Mouse (Mus musculus) retina, embryonic 14.5 days (tissue): ENCODE results near the gene Mef2a.
"Not testable (repeated sequence)": the region's sequence is repeated elsewhere in the genome, so short reads cannot be mapped to it uniquely, and the experiment has no call there.

Experiments
- DNase-seq: peaks from one replicate; pipeline ENCODE4 v3.0.0-alpha.2; 2015; ENCODE audit warnings: low spot score

The Mef2a gene

DNA sequence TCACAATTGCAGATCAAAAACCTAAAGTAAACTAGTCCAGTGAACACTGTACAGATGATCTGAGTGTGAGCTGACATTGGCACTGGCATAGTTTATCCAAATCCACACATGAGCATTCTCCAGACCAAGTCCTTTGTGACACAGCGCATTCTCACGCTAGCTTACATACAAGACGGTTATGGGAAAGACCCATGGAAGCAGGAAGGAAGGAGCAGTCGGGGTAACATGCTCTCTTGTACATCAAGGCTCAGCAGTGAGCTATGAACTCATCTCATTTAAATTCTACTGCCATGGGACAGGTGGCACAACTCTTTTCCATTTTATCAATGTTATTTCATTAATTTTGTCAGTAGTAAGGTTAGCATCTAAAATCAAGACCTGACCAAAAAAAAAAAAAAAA is 3.0 kb downstream of the Mef2a start:
- DNase-seq: no peak

DNA sequence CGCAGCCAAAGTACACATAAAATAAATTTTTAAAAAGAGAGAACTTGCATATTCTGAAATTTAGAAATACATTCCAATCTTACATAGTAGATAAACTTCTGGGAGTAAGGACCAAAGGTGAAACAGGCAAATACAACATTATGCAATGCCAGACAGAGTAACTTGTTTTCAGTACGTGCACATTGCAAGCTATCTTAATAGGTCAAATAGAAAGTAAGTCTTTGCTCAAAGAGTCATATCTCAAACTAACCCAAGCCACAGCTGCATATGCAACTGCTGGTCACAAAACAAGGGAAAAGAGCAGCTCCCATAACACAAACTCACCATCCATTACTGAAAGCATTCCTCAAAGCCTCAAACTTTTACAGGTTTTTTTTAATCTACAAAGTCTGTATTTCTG is 4.3 kb downstream of the Mef2a start:
- no peak for DNase-seq

DNA sequence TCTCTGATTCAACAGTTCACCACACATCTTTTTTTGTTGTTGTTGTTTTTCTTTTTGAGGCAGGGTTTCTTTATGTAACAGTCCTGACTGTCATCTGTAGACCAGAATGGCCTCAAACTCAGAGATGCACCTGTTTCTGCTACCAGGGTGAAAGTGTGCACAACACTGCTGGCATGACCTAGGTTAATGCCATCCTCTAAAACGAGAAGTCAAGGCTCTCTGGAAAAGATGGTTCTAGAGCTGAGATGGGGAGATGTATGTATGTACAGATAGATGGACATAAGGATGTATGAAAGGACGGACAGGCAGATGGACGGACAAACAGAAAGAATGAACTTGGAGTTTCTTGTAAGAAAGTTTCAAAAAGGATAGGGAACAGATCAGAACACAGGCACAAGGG is 12.1 kb downstream of the Mef2a start:
- no peak for DNase-seq

DNA sequence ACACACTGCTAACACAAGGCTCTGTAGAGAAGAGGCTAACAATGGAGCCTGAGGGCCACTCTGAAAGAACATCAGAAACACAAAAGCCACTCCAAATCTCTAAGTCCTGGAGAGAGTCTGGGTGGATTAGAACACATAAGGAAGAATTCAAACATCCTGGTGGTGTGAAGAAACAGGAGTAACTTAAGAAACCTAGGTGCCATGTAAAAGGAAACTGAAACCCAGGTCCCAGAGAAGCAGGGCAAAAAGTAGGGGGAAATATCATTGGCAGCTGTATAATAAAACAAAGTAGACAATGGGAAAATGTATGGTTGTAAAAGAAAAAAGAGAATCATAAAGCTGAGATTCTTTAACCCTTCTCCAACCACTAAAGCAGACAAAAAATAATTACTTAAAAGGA is 12.8 kb downstream of the Mef2a start:
- no peak for DNase-seq

DNA sequence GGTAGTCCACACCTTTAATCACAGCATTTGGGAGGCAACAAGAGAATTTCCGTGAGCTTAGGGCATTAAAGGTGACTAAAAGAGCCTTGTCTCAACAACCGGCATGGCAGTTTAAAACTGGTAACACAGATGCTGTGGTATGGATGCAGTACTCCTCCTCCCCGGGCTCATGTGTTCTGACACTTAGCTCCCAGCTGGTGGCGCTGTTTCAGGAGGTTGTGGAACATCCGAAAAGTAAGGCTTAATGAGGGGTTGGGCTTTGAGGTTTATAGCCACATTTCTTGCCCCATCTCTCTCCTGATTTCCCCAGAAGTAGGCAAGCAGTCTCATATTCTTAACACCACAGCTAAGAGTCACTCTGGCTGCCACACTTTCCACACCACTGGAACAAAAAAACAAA is 16.8 kb downstream of the Mef2a start:
- DNase-seq: no peak

DNA sequence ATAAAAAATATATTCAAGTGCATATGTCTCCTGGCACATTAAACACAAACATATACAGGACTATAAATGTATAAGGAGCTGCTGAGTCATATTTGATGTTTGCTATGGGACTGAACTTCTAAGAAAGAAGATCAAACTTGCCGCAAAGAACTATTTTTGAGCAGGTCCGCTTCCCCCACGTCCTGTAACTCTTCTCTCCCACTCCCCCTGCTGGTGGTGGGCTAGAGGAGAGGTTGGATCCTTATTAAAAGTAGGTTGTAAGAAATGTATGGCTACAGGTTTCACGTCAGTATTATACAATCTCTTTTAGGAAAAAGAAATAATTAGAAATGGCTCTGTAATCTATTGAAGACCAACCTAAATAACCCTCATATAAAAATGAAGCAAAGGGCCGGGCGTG is 19.0 kb downstream of the Mef2a start:
- DNase-seq: no peak

DNA sequence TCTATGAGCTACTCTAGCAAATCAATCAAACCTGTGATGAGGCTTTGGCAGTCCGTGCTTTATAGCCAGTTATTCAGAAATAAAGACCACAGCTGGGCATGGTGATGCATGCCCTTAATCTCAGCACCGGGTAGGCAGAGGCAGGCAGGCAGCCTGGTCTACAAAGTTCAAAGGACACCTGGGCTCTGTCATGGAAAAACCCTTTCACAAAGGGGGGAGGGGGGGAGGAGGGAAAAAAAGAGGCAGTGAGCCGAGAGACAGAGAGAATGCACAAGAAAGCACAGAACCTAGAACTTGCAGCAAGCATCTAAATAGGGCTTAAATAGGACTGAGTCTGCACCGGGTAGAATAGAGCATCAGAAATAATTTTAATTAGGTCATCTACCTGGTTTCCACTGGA is 19.7 kb downstream of the Mef2a start:
- no peak for DNase-seq

DNA sequence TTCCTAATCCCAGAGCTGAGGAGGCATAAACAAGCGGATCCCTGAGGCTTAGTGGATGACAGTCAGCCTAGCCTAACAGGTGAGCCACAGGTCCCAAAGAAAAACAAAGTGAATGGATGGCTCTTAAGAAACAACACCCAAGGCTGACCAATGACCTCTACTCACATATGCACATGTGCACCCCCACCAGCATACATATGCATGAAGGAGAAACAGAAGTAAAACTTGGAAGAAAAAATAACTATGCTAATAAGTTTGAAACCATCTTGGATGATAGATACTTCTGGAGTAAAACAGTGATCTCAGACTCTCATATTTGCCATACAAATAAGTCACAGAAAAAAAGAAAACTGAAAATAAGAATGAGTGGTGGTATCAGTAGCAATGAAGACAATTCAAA is 28.2 kb downstream of the Mef2a start:
- no peak for DNase-seq

DNA sequence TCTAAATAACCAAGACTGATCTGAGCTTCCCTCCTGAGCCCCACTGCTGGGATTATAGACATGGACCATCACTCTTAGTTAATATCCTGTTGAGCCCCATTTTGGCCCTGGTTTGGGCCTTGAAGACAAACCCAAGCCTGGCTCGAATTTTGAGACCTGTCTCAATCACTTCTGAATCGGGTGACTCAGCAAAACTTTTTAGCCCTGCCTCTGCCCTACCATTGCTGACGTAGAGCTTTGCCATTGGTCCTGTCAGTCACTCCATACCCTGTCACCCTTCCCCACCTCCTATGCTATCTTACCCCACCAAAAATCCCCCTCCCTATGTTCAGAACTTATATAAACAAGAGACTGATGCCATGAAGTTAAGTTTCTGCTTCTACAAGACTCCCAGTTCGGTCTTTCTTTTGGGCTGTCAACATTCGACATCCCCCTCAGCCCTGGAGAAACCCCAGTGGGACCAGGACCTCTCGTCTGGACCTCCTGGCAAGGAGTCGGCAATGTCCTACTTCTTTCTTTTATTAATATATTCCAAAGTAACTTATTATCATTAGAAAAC is 30.5 kb downstream of the Mef2a start:
- no peak for DNase-seq

DNA sequence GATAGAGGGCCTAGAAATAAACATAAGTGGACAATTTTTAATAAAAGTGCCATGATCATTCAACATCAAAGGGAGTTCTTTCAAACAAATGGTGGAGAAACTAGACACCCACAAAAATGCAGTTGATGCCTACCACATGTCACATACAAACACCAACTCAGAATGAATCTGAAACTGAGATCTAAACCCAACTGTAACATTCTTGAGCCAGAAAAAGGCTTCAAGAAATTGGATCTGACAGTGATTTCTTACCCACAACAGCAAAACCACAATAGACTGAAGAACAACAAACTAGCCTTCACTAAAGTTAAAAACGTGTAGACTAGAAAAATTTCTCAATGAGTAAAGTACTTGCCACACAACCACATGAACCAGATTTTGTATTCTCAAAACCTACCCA is 52.3 kb downstream of the Mef2a start:
- DNase-seq: no peak

DNA sequence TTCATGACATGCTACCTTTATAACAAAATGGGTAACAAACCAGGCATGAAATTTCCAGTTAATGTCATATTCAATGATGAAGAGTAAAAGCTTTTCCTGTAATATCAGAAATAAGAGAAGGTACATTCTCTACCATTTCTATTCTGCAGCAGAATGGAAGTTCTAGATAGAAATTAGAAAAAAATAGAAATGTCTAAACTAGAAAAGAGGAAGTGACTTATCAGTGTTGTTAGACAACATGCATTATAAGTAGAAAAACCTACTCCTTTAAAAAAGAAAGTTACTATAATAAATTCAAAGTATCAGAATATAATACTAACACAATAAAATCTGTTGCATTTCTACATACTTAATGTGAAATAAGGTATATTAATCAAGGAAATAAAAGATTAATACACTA is 54.0 kb downstream of the Mef2a start:
- DNase-seq: no peak

DNA sequence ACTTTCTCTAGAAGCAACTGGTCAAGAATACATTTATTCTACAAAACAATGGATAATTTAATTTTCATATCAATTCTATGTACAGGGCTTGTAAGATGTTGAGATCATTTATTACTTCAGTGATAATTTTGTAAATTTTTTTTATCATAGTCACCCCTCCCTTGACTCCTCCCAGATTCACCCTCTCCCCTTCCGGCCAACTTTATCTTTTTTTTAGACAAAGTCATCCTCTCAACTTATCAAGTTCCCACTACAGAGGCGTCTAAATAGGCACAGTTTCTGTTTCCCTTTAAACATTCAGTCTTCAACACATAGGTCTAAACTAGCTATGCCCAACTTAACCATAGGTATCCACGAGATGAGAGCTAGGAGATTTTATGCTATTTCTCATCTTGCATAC is 59.5 kb downstream of the Mef2a start:
- no peak for DNase-seq

DNA sequence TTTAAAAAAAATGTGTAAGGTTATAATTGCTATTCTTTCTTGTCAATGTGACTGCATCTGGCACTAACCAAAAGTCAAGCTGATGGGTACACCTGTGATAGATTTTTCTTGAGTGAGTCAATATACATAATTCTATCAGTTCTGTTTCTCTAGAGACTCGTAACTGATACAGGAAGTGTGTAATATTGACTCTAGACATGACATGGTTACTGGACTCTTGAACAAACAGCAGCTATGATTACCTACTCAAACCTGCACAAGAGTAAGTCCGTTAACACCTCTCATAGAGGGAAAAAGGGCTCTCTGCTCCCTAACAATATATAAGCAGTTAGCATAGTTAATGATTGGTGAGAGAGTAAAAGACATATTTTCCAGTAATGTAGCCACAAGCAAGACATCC is 62.5 kb downstream of the Mef2a start:
- DNase-seq: no peak

DNA sequence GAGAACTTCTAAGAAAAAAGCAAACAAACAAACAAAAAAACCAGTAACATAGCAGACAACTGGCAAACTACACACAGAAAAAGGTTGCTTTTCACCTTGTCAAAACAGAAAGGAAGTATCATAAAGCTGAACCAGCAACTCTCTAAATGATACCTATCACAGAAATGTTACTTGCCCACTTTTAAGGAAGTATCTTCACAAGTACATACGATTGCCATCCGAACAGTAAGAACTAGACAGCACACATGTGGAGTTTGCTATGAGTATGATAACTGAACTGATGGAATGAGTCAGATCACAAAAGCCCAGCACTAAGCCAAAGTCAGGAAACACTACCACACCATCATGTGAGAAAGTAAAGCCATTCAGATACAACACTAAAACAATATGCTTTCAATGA is 64.6 kb downstream of the Mef2a start:
- DNase-seq: no peak

DNA sequence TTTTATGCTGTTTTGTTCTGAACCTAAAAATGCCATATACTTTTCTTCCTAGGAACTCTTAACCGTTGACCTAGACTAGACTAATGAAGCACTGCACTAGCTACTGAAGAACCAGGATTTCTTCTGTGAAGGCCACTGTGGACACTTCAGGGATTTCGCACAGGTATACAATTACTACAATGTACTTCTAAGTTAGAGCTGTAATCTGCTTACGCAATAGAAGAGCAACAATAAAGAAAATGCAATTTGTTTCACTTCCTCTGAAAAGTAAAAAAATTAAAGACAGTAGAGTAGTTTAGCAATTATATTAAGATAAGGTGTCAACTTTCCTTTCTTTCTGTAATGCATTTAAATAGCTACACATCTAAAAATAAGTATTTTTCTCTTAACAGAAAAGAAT is 65.6 kb downstream of the Mef2a start:
- DNase-seq: no peak

DNA sequence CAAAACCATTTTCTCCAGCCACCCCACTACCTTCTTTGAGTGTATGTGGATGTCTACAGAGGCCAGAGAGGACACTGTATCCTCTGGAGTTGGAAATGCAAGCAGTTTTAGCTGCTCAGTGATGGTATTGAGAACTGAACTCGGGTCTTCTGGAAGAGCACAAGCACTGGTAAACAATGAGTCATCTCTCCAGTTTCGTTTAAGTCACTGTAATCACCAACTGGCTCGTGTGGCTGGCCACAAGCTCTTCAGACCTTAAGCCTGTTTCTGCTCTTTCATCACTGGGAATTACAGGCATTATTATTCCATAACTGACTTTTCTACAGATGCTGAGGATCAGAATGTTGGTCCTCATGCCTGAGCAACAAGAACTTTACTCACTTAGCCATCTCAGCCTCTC is 67.7 kb downstream of the Mef2a start:
- no peak for DNase-seq

DNA sequence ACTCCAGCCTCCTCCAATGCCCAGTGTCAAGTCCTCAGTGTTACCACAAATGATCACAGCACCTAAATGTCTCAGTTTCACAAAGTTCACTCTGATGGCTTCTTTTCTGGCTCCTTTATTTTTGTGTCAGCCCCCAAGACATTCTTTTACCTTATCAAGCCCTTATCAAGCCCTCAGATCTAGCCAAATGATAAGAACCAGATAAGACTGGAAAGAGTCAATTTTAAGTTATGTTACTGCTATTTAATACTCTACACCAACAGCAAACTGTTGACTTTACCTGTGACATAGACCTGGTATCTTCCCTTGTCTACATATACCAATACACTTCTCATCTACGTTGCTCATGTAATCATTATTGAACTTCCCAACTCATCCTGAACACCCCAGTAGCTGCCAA is 76.2 kb downstream of the Mef2a start:
- DNase-seq: no peak

DNA sequence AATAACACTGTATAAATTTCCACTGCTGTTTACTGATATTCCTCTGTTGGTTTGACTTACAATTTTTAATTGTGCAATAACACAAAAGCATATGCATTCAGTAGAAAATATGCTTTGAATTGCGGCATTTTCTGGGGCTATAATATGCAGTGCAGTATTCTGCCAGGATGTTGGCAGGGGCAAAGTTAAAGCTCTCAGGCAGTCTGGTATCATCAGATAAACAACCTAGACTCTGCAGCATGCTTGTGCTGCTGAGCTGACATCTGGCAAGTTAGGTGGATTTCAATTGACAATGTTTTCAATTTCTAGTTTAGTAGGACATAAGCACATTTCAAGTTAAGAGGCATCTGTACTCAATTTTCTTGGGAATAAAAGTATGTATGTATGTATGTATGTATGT is 81.3 kb downstream of the Mef2a start:
- DNase-seq: no peak

DNA sequence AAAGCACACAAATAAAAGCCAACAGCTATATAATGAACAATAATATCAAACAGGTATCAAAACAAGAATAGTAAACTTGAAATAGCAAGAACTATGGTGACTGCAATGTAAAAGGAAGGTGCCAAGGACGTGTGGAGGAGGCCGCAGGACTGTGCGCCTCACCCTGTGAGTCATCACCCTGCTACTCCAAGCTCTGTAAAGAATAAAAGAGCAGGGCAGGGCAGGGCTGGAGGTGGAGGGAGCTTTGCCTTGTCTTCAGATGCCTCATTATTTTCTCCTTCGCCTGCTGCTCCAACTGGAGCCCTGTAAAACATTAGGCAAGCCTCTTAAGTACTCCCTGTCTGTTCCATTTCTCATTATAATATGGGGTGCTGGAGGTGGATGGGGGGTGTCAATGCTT is 85.2 kb downstream of the Mef2a start:
- no peak for DNase-seq

DNA sequence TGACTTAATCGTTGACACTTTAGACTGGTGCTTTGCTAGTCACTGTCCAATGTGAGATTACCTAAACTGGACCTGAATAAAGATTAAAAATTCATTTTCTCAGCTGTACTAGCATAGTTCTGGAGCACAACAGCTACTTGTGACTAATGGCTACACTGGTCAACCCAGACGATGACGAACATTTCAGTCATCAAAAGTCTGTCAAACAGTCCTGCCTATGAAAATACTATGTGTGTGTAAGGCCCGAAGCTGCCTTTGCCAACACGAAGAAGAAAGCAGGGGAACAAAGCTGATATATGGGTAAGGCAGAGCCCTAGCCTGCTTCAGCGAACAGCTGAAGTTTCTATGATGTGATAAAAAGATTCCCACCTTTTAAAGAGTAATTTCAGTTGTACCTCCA is 89.1 kb downstream of the Mef2a start:
- no peak for DNase-seq

DNA sequence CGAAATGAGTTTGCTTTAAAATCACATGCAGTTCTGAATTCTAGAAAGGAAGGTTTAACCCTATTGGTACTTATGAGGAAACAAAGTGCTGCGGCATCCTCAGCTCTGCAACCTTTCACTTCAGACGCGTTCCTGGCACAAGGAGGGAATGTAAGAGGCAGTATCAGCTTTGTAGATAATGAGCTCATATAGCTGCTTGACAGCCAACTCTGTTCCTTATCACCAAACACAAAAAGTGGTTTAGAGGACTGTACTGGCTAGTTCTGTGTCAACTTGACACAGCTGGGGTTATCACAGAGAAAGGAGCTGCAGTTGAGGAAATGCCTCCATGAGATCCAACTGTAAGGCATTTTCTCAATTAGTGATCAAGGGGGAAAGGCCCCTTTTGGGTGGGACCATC is 102.2 kb downstream of the Mef2a start:
- not testable (repeated sequence) for DNase-seq

DNA sequence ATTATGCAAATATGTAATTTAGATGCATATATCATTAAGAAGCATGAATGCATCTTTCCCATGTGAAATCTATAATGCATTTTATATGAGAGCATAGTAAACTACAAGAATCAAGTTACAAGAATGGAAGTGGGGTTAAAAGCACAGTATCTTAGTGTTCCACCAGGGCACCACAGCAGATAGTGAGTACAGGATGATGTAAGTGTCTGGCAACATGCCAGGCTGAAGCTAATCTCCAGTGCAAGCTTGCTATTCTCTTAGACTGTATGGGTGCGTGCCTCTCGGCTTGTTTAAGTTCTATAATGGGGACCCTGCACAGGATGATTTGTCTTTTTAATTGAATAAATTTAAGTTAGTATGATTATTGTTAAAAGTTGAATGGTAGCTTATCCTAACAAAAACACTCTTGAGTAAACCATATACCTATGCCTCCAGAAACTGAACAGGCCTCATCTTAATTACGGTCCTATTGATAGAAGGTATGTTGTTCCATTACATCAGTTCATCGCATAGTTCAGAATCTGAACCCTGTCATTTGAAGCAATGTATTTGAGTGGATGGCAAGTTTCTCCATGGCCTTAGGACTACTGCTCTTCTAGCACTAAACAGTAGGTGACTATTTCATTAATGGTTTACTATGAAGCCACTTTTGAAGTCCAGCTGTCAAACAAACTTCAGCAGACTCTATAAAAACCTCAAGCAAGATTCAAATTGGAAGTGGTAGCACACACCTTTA is 112.7 kb downstream of the Mef2a start:
- peak; percentile 44 for DNase-seq

DNA sequence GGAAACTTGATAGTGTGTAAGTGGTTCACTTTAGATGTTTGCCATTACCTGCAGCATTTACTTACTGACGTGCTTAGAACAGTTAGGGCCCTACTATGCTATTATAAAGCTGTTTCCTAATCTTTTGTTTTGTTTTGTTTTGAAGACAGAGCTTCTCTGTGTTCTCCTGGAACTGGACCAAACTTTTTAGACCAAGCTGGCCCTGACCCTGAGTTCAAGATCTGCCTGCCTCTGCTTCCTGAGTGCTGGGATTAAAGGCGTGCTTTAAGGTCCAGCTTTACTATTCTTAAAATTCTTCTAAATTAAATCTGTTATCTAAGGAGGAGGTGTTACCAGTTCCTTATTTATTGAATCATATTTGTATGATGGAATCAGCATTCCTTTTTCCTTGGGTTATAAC is 126.6 kb downstream of the Mef2a start:
- DNase-seq: no peak

DNA sequence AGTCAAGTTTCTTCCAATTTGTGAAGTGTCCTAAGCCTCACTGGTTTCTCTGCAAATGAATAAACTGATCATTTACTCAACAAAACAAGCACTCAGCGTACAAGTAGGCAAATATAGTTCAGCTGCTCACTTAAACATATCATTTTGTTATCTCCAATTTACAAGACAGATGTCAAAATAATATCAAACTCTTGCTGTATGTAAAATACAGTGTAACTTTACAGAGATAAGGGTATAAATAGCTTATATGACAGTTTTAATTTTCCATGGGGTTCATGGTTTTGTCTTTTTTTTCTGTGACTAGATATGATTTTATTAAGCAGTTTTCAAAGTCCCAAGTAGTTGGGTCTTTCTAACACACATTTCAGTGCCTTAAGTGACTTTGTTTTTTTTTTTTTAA is 127.4 kb downstream of the Mef2a start:
- no peak for DNase-seq
